Mouse (Mus musculus) liver, adult 2 months (tissue): ENCODE results near the gene Mrgprb4. TPM values are rescaled to one million over a fixed set of nuclear protein-coding genes. Genes with fewer than 3 reads are reported as not detected.

Experiments
- DNase-seq: peaks from one replicate; pipeline ENCODE4 v3.0.0-alpha.2; 2011; ENCODE audit warnings: low read depth, low spot score; ENCODE audit errors: extremely low read depth
- H3K27ac ChIP-seq: fragments of 200-500 bp; replicated peaks from 2 replicates; pipeline ENCODE4 v1.5.1; 2012; ENCODE audit warnings: low read depth, mild to moderate bottlenecking, control low read depth, inconsistent platforms, low read length; ENCODE audit not compliant: insufficient read depth
- H3K27me3 ChIP-seq: fragments of 200-500 bp; 2 replicates; pipeline ENCODE4 v1.6.1; 2012; ENCODE audit warnings: mild to moderate bottlenecking, moderate library complexity, low read length, inconsistent platforms; ENCODE audit not compliant: control insufficient read depth, insufficient read depth
- H3K36me3 ChIP-seq: fragments of 200-500 bp; 2 replicates; pipeline ENCODE4 v1.6.1; 2012; ENCODE audit warnings: low read length, inconsistent platforms; ENCODE audit not compliant: control insufficient read depth, insufficient read depth
- H3K4me1 ChIP-seq: fragments of 200-500 bp; 2 replicates; pipeline ENCODE4 v1.6.1; 2011; ENCODE audit warnings: low read length; ENCODE audit not compliant: control insufficient read depth, insufficient read depth
- H3K4me3 ChIP-seq: fragments of 200-500 bp; 2 replicates; pipeline ENCODE4 v1.5.1; 2011; ENCODE audit warnings: low read depth, mild to moderate bottlenecking, control low read depth, low read length, moderate library complexity; ENCODE audit not compliant: insufficient read depth
- H3K79me2 ChIP-seq: fragments of 200-500 bp; 2 replicates; pipeline ENCODE4 v1.6.1; 2012; ENCODE audit warnings: inconsistent platforms, mild to moderate bottlenecking, low read length, moderate library complexity; ENCODE audit not compliant: control insufficient read depth, insufficient read depth
- H3K9ac ChIP-seq: fragments of 200-500 bp; 2 replicates; pipeline ENCODE4 v1.6.1; 2012; ENCODE audit warnings: low read depth, mild to moderate bottlenecking, control low read depth, inconsistent platforms, low read length
- CTCF ChIP-seq: fragments of 200-500 bp; IDR thresholded peaks from 2 replicates; pipeline ENCODE4 v1.5.1; 2011; ENCODE audit warnings: low read depth, low read length, control low read depth
- POLR2A ChIP-seq: fragments of 200-500 bp; IDR thresholded peaks from 2 replicates; pipeline ENCODE4 v1.6.1; 2011; ENCODE audit warnings: low read length, control low read depth; ENCODE audit not compliant: insufficient read depth; ENCODE audit errors: extremely low read depth
- WGBS: fragments of 180-500 bp; shearing (Covaris S2); methylation state at CpG from one replicate; pipeline ENCODE4 v1.1.7; 2018; 5-methylcytosine and 5-hydroxymethylcytosine counted together
- polyA plus RNA-seq: library from polyadenylated mRNA; depleted of rRNA; stranded (reverse); fragments of >200 nt; gene quantifications from 2 replicates; pipeline ENCODE4 v1.2.3, GENCODE M21; 2012; rRNA removed
- total RNA-seq: library from RNA; depleted of rRNA; stranded (reverse); fragments of >200 nt; gene quantifications from 2 replicates; pipeline ENCODE4 v1.2.3, GENCODE M21; 2014; rRNA removed

Gene Mrgprb4
- total RNA-seq (not detected in 2 replicates), polyA plus RNA-seq (not detected in 2 replicates)

- 79% methylated on average over 3 of the region's 3 CpGs for WGBS
- H3K79me2 ChIP-seq = no peaks in the 10 kb centered on the region
- no peak for DNase-seq
- no peak within 1 kb of the TSS for H3K9ac ChIP-seq
- H3K27ac ChIP-seq = no peak within 1 kb of the TSS
- TF ChIP-seq POLR2A = no peak
- no peak for TF ChIP-seq CTCF
- H3K4me3 ChIP-seq = no peak within 1 kb of the TSS
- no peaks in the 10 kb centered on the region for H3K27me3 ChIP-seq
- H3K36me3 ChIP-seq = no peaks in the 10 kb centered on the region
- no peaks in the 10 kb centered on the region for H3K4me1 ChIP-seq
Measured at GRCm38 (mm10) chr7:48199188-48199587, at the start of gene Mrgprb4. Mrgprb4 (minus strand) TSS chr7:48199288.

GRCm38 (mm10) chr7:48226114-48226513 lies 27.0 kb upstream of the Mrgprb4 start:
- Histone ChIP-seq H3K79me2 (no peaks in the 10 kb centered on the region), H3K36me3 (no peaks in the 10 kb centered on the region), H3K4me1 (no peaks in the 10 kb centered on the region), H3K4me3 (no peak overlapping the region), H3K9ac (no peak overlapping the region), H3K27me3 (no peaks in the 10 kb centered on the region), H3K27ac (no peak overlapping the region)
- DNase-seq = no peak
- TF ChIP-seq POLR2A (no peak), CTCF (no peak)

GRCm38 (mm10) chr7:48225065-48225464 lies 26.0 kb upstream of the Mrgprb4 start:
- Histone ChIP-seq H3K27ac (no peak overlapping the region), H3K79me2 (no peaks in the 10 kb centered on the region), H3K4me3 (no peak overlapping the region), H3K27me3 (no peaks in the 10 kb centered on the region), H3K4me1 (no peaks in the 10 kb centered on the region), H3K9ac (no peak overlapping the region), H3K36me3 (no peaks in the 10 kb centered on the region)
- 64% methylated on average over 5 of the region's 5 CpGs for WGBS
- TF ChIP-seq CTCF = no peak
- no peak for TF ChIP-seq POLR2A
- no peak for DNase-seq

- no peaks in the 10 kb centered on the region for H3K36me3 ChIP-seq
- no peak within 1 kb of the TSS for H3K4me3 ChIP-seq
- no peak within 1 kb of the TSS for H3K27ac ChIP-seq
- DNase-seq = no peak
- no peaks in the 10 kb centered on the region for H3K4me1 ChIP-seq
- no peaks in the 10 kb centered on the region for H3K27me3 ChIP-seq
- H3K9ac ChIP-seq = no peak within 1 kb of the TSS
- TF ChIP-seq CTCF = no peak
- TF ChIP-seq POLR2A = no peak
- H3K79me2 ChIP-seq = no peaks in the 10 kb centered on the region
- WGBS = 62% methylated on average over 2 of the region's 2 CpGs
Measured at GRCm38 (mm10) chr7:48168919-48169318, 30.2 kb downstream of the Mrgprb4 start, which contains the start of gene Mrgprb5. Mrgprb5 (minus strand) TSS chr7:48169019.

- no peaks in the 10 kb centered on the region for H3K79me2 ChIP-seq
- H3K9ac ChIP-seq = no peak overlapping the region
- H3K4me1 ChIP-seq = no peaks in the 10 kb centered on the region
- DNase-seq = no peak
- no peaks in the 10 kb centered on the region for H3K36me3 ChIP-seq
- no peak overlapping the region for H3K27ac ChIP-seq
- TF ChIP-seq POLR2A = no peak
- TF ChIP-seq CTCF = no peak
- 83% methylated on average over 2 of the region's 2 CpGs for WGBS
- no peak overlapping the region for H3K4me3 ChIP-seq
- no peaks in the 10 kb centered on the region for H3K27me3 ChIP-seq
Measured at GRCm38 (mm10) chr7:48167471-48167870, 31.6 kb downstream of the Mrgprb4 start.

Other genes starting within 250 kb of the Mrgprb4 start
- gene Mrgpra4, start 217.2 kb downstream of the Mrgprb4 start, total RNA-seq = not detected in 2 replicates
- gene Mrgpra4, start 217.2 kb downstream of the Mrgprb4 start, polyA plus RNA-seq = not detected in 2 replicates
- gene Mrgprx1, start 171.7 kb downstream of the Mrgprb4 start, total RNA-seq = not detected in 2 replicates
- not detected in 2 replicates for gene Mrgprx1, start 171.7 kb downstream of the Mrgprb4 start, polyA plus RNA-seq
- gene Mrgprb5, start 30.3 kb downstream of the Mrgprb4 start, total RNA-seq = not detected in 2 replicates
- not detected in 2 replicates for gene Mrgprb5, start 30.3 kb downstream of the Mrgprb4 start, polyA plus RNA-seq
- not detected in 2 replicates for gene Mrgprb8, start 189.2 kb upstream of the Mrgprb4 start, total RNA-seq
- not detected in 2 replicates for gene Mrgprb8, start 189.2 kb upstream of the Mrgprb4 start, polyA plus RNA-seq